ENCODE assay signal across 24 mouse cellular contexts in the genomic region with DNA sequence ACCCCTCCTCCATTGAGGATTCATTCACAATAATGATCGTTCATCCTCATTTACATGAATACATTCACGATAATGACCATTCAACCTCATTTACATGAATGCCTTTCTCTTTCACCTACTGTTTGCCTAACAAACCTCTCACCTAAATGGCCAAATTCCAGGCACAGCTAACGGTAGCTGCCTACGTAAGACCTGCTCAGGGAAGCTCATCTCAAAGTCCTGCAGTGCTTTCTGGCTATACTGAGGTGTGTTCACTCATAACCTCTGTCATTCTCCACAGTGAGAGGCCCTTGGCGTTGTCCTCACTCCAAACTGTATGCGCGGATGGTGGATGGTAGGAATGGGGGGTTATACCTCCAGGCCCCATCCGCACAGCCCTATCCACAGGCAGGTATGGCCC. TPM values are rescaled to one million over a fixed set of nuclear protein-coding genes. Genes with fewer than 3 reads are reported as not detected.
DNase-seq lines count a peak whose midpoint lies in the region; TF ChIP-seq lines count a peak whose summit lies in the region.
"Had no signal": no experiment of that assay in that cellular context is flagged by ENCODE, and none has a peak within 500 bp of the region (broad histone marks: within the 10 kb centered on the region; RNA-seq: fewer than 3 reads in every experiment).

No protein-coding gene starts in this region.

- no peak for TF ChIP-seq CTCF in liver, adult 2 months (IDR thresholded peaks at IDR 0.05; ENCODE audit: low read depth, low read length)
- no peak for TF ChIP-seq CTCF in CH12.LX (conservative IDR thresholded peaks at IDR 0.05 in 1 of 2, IDR thresholded peaks at IDR 0.05 in 1 of 2; ENCODE audit: low read depth in 2 of 2, low read length in 2 of 2)

- H3K4me1 ChIP-seq in liver, adult 2 months (ENCODE audit: control insufficient read depth, insufficient read depth, low read length): peaks cover 3% of the 10 kb centered on the region; the same call in 1 of the 2 replicates
- peaks cover 18 to 79% of the 10 kb centered on the region in 2 experiments for H3K4me1 ChIP-seq in CH12.LX (ENCODE audit: control insufficient read depth in 1 of 2, insufficient read depth in 2 of 2)

- H3K27me3 ChIP-seq in liver, adult 2 months (ENCODE audit: control insufficient read depth, insufficient read depth, low read length): no peaks in the 10 kb centered on the region
- H3K27me3 ChIP-seq in CH12.LX (replicated peaks): no peaks in the 10 kb centered on the region
- H3K27me3 ChIP-seq: heart, embryonic 12.5 days; hindbrain, embryonic 13.5 days; liver, embryonic 13.5 days had no signal

- H3K36me3 ChIP-seq in liver, adult 2 months (ENCODE audit: control insufficient read depth, insufficient read depth, low read length): no peaks in the 10 kb centered on the region
- H3K36me3 ChIP-seq in CH12.LX (replicated peaks in 1 of 2; ENCODE audit: control insufficient read depth in 1 of 2, insufficient read depth in 1 of 2, low read length in 1 of 2): peaks cover 12 to 28% of the 10 kb centered on the region in 2 experiments
- H3K36me3 ChIP-seq: heart, embryonic 12.5 days; hindbrain, embryonic 13.5 days; liver, embryonic 13.5 days had no signal

- no peak for TF ChIP-seq EP300 in CH12.LX (IDR thresholded peaks at IDR 0.05; ENCODE audit: low read length)

- no peaks in the 10 kb centered on the region; the same call in 1 of the 2 replicates for H3K79me2 ChIP-seq in liver, adult 2 months (ENCODE audit: control insufficient read depth, insufficient read depth, low read length)
- H3K79me2 ChIP-seq in CH12.LX (replicated peaks; ENCODE audit: control insufficient read depth, extremely low read depth, insufficient read depth, poor library complexity, severe bottlenecking): peaks cover 19% of the 10 kb centered on the region

- TF ChIP-seq POLR2A in liver, adult 2 months (IDR thresholded peaks at IDR 0.05; ENCODE audit: extremely low read depth, insufficient read depth, low read length): no peak
- no peak for TF ChIP-seq POLR2A in CH12.LX (IDR thresholded peaks at IDR 0.05; ENCODE audit: low read depth, low read length)

- H3K4me2 ChIP-seq in CH12.LX (ENCODE audit: insufficient read depth, low read depth, poor library complexity, severe bottlenecking): peak overlapping the region; percentile 92
- H3K4me2 ChIP-seq: heart, embryonic 12.5 days; hindbrain, embryonic 13.5 days; liver, embryonic 13.5 days; lung, embryonic 14.5 days had no signal

- no peak for TF ChIP-seq RAD21 in CH12.LX (IDR thresholded peaks at IDR 0.05; ENCODE audit: low read depth, low read length)

- no peak overlapping the region for H3K4me3 ChIP-seq in liver, adult 2 months (ENCODE audit: insufficient read depth, low read depth, low read length)
- peak overlapping the region in 2 of 3 experiments; percentile 24 to 75 for H3K4me3 ChIP-seq in CH12.LX (replicated peaks in 1 of 3; ENCODE audit: low read depth in 2 of 3, low read length in 2 of 3, poor library complexity in 1 of 3)
- H3K4me3 ChIP-seq: erythroblast, embryonic 14.5 days; heart, adult 2 months; heart, embryonic 12.5 days; hindbrain, embryonic 13.5 days; liver, embryonic 13.5 days had no signal

- DNase-seq in kidney, adult 11 months: peak; percentile 62
- DNase-seq in kidney, postnatal 4 days: no peak
- DNase-seq in liver, adult 2 months (ENCODE audit: extremely low read depth, low read depth, low spot score): peak; percentile 92
- DNase-seq in liver (no peak), CH12.LX (ENCODE audit: extremely low read depth) (no peak)
- DNase-seq in kidney, postnatal 25 days: peak; percentile 22 to 70
- DNase-seq in embryo, embryonic 9.5 days (ENCODE audit: extremely low spot score): no peak
- DNase-seq: adrenal gland, adult 8-10 months; cerebellum, adult 18-20 months; cerebellum, postnatal 10 days; heart, adult 2 months; heart, postnatal 4 days; layer of hippocampus, adult 9-11 months; liver, embryonic 13.5 days; lung, embryonic 14.5 days; lung, postnatal 14 days; right cerebral cortex, postnatal 4 days; thymus, adult 2 months; thymus, postnatal 36 days had no signal

- 30% methylated on average over 8 of the region's 8 CpGs for WGBS in liver, adult 2 months

- H3K9ac ChIP-seq in liver, adult 2 months (ENCODE audit: low read depth, low read length): peak overlapping the region; percentile 18; the same call in 1 of the 2 replicates
- peak overlapping the region; percentile 83 for H3K9ac ChIP-seq in CH12.LX (ENCODE audit: insufficient read depth, low read depth)
- H3K9ac ChIP-seq: heart, embryonic 12.5 days; hindbrain, embryonic 13.5 days; liver, embryonic 13.5 days; lung, embryonic 14.5 days had no signal

- H3K9me3 ChIP-seq in CH12.LX (replicated peaks; ENCODE audit: low read length): peaks cover 5% of the 10 kb centered on the region
- H3K9me3 ChIP-seq: heart, embryonic 12.5 days; hindbrain, embryonic 13.5 days; liver, embryonic 13.5 days had no signal

- dilution Hi-C loops in CH12.LX (cut with MboI; ENCODE audit: extremely low pct_ligation_motif_present, extremely low pct_unique_long_range_greater_than_20kb, low sequenced_read_pairs): no loop called here

- in situ Hi-C loops in CH12.LX (cut with MboI; ENCODE audit: low pct_ligation_motif_present, low pct_unique_long_range_greater_than_20kb, low sequenced_read_pairs): no loop called here

- H3K27ac ChIP-seq in liver, adult 2 months (replicated peaks; ENCODE audit: insufficient read depth, low read depth, low read length): peak overlapping the region; percentile 53
- peak overlapping the region; percentile 21; the same call in 1 of the 2 replicates for H3K27ac ChIP-seq in CH12.LX (ENCODE audit: insufficient read depth, low read depth)
- H3K27ac ChIP-seq: heart, adult 2 months; hindbrain, embryonic 13.5 days; liver, embryonic 13.5 days; stomach, postnatal 0 days had no signal

TF ChIP-seq in CH12.LX, 34 proteins besides CTCF, POLR2A, EP300 and RAD21:
- no peak for TF ChIP-seq NELFE (IDR thresholded peaks at IDR 0.05; ENCODE audit: low read depth, low read length)
- TF ChIP-seq ETS1 (conservative IDR thresholded peaks at IDR 0.05; ENCODE audit: low read depth, low read length): no peak
- TF ChIP-seq ELF1 (IDR thresholded peaks at IDR 0.05; ENCODE audit: low read depth, low read length): no peak
- no peak for TF ChIP-seq USF2 (conservative IDR thresholded peaks at IDR 0.05; ENCODE audit: low read depth, low read length)
- TF ChIP-seq MAZ (IDR thresholded peaks at IDR 0.05; ENCODE audit: low read depth, low read length): no peak
- TF ChIP-seq RCOR1 (conservative IDR thresholded peaks at IDR 0.05; ENCODE audit: low read depth, low read length): no peak
- TF ChIP-seq IRF4 (IDR thresholded peaks at IDR 0.05; ENCODE audit: low read depth, low read length): no peak
- no peak for TF ChIP-seq GABPA (IDR thresholded peaks at IDR 0.05; ENCODE audit: insufficient replicate concordance, low read depth, low read length)
- no peak for TF ChIP-seq JUND (conservative IDR thresholded peaks at IDR 0.05; ENCODE audit: low read depth, low read length)
TF ChIP-seq in CH12.LX: peak in this region for 0.

RNA-seq across cellular contexts. Expression of gene Prox2, which starts 5.8 kb away (rescaled TPM):
- 1.8 and 1.9 TPM in 2 replicates for total RNA-seq in liver, adult 2 months (2014; rRNA removed)
- 1.3 and 1.5 TPM in 2 replicates for polyA plus RNA-seq in liver, adult 2 months (2012; rRNA removed)
- total RNA-seq in CH12.LX (2012; rRNA removed) (11.6 and 13.3 TPM in 2 replicates), CH12.LX (2014; rRNA removed) (2.4 TPM in 2 replicates)
- 4.5 and 5.2 TPM in 2 replicates for polyA plus RNA-seq in CH12.LX (2012; ENCODE audit: insufficient read length, low read depth)

RNA-seq across cellular contexts. Expression of gene Dlst, which starts 5.8 kb away (rescaled TPM):
- total RNA-seq in liver, adult 2 months (2014; rRNA removed): 149 and 150 TPM in 2 replicates
- 111 and 112 TPM in 2 replicates for polyA plus RNA-seq in liver, adult 2 months (2012; rRNA removed)
- total RNA-seq in CH12.LX (2012; rRNA removed) (116 and 122 TPM in 2 replicates), CH12.LX (2014; rRNA removed) (144 TPM in 2 replicates)
- polyA plus RNA-seq in CH12.LX (2012; ENCODE audit: insufficient read length, low read depth): 165 and 208 TPM in 2 replicates

RNA-seq across cellular contexts. Expression of gene Rps6kl1, which starts 46.3 kb away (rescaled TPM):
- total RNA-seq in liver, adult 2 months (2014; rRNA removed): 0.28 and 0.34 TPM in 2 replicates
- 0.39 and 0.48 TPM in 2 replicates for polyA plus RNA-seq in liver, adult 2 months (2012; rRNA removed)
- total RNA-seq in CH12.LX (2012; rRNA removed) (0.21 and 0.97 TPM in 2 replicates), CH12.LX (2014; rRNA removed) (0.36 and 0.43 TPM in 2 replicates)
- 0.59 and 0.86 TPM in 2 replicates for polyA plus RNA-seq in CH12.LX (2012; ENCODE audit: insufficient read length, low read depth)
- total RNA-seq: common myeloid progenitor, adult 5-6 weeks had no signal

Comparison
In these comparisons a context has a peak if more than half of its experiments do, and no peak if none do; other contexts are left out.
1. DNase-seq: peak in kidney, adult 11 months (single experiment), liver, adult 2 months (single experiment) and kidney, postnatal 25 days (2 of 2); none in kidney, postnatal 4 days (0 of 2), liver (single experiment), CH12.LX (single experiment) and embryo, embryonic 9.5 days (single experiment).